In the genomic region with DNA sequence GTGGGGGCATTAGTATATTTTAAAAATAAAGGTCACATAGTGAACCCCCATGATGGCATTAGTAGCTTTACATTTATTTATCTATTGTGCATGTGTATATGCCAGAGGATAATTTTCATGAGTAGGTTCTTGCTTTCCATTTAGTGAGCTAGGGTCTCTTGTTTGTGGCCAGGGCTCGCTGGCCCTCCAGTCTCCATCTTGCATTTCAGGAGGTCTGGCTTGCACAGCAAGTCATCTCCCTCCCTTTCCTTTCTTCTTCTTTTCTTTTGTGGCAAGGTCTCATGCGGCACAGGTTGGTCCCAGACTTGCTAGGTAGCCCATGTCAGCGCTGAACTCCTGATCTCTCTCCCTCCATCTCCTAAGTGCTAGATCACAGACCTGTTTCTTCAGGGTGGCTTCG, we compare ENCODE assay signal across 8 mouse cellular contexts. TPM values are rescaled to one million over a fixed set of nuclear protein-coding genes. Genes with fewer than 3 reads are reported as not detected.
DNase-seq lines count a peak whose midpoint lies in the region; ATAC-seq lines count a peak whose summit lies in the region.

No protein-coding gene starts in this region.

- no peaks in the 10 kb centered on the region for H3K36me3 ChIP-seq in kidney, embryonic 16.5 days (ENCODE audit: insufficient read depth, low read length)
- H3K36me3 ChIP-seq in heart, embryonic 16.5 days (ENCODE audit: control insufficient read depth, insufficient read depth) = no peaks in the 10 kb centered on the region
- no peaks in the 10 kb centered on the region for H3K36me3 ChIP-seq in midbrain, embryonic 13.5 days

- H3K9me3 ChIP-seq in kidney, embryonic 16.5 days (ENCODE audit: low read length) = no peaks in the 10 kb centered on the region
- H3K9me3 ChIP-seq in heart, embryonic 16.5 days (replicated peaks; ENCODE audit: control insufficient read depth, low read length) = no peaks in the 10 kb centered on the region
- no peaks in the 10 kb centered on the region for H3K9me3 ChIP-seq in midbrain, embryonic 13.5 days

- H3K4me1 ChIP-seq in kidney, embryonic 16.5 days (ENCODE audit: insufficient read depth, low read length) = peaks cover 9% of the 10 kb centered on the region
- peaks cover 10% of the 10 kb centered on the region for H3K4me1 ChIP-seq in heart, embryonic 16.5 days (ENCODE audit: control insufficient read depth, insufficient read depth, low read length)
- H3K4me1 ChIP-seq in midbrain, embryonic 13.5 days (replicated peaks) = peaks cover 16% of the 10 kb centered on the region

- peak overlapping the region; percentile 75 for H3K4me3 ChIP-seq in kidney, embryonic 16.5 days (ENCODE audit: low read length)
- peak overlapping the region; percentile 92 for H3K4me3 ChIP-seq in heart, embryonic 16.5 days (ENCODE audit: low read length)
- H3K4me3 ChIP-seq in midbrain, embryonic 13.5 days (replicated peaks) = peak overlapping the region; percentile 88

- H3K27ac ChIP-seq in kidney, embryonic 16.5 days (ENCODE audit: low read length) = no peak overlapping the region
- no peak overlapping the region for H3K27ac ChIP-seq in heart, embryonic 16.5 days (ENCODE audit: low read length)
- H3K27ac ChIP-seq in midbrain, embryonic 13.5 days = peak overlapping the region; percentile 95; the same call in 1 of the 2 replicates

- WGBS in kidney, embryonic 16.5 days = 25% methylated on average over 4 of the region's 4 CpGs
- WGBS in heart, embryonic 16.5 days = 29% methylated on average over 4 of the region's 4 CpGs
- WGBS in midbrain, embryonic 13.5 days = 25% methylated on average over 4 of the region's 4 CpGs

- H3K27me3 ChIP-seq in kidney, embryonic 16.5 days (ENCODE audit: insufficient read depth, low read length) = no peaks in the 10 kb centered on the region
- H3K27me3 ChIP-seq in heart, embryonic 16.5 days (ENCODE audit: control insufficient read depth, insufficient read depth, low read length) = no peaks in the 10 kb centered on the region
- H3K27me3 ChIP-seq in midbrain, embryonic 13.5 days = no peaks in the 10 kb centered on the region

- no peak for ATAC-seq in kidney, embryonic 16.5 days (ENCODE audit: low FRiP score, low TSS enrichment)
- no peak for ATAC-seq in heart, embryonic 16.5 days (replicated peaks; ENCODE audit: extremely low read depth, insufficient read depth, low FRiP score)
- no peak for ATAC-seq in midbrain, embryonic 13.5 days

- peak overlapping the region; percentile 52 for H3K4me2 ChIP-seq in kidney, embryonic 16.5 days (replicated peaks; ENCODE audit: low read depth, low read length)
- peak overlapping the region; percentile 74 for H3K4me2 ChIP-seq in heart, embryonic 16.5 days (ENCODE audit: low read depth, low read length)
- H3K4me2 ChIP-seq in midbrain, embryonic 13.5 days (replicated peaks) = peak overlapping the region; percentile 66

- peak overlapping the region; percentile 56 for H3K9ac ChIP-seq in kidney, embryonic 16.5 days (replicated peaks; ENCODE audit: low read length)
- H3K9ac ChIP-seq in heart, embryonic 16.5 days (ENCODE audit: low read length) = peak overlapping the region; percentile 81
- H3K9ac ChIP-seq in midbrain, embryonic 13.5 days (replicated peaks) = peak overlapping the region; percentile 61

- DNase-seq in kidney, postnatal 10 days = no peak
- DNase-seq in brain, adult 2 months (ENCODE audit: low read depth, low spot score) = peak; percentile 17
- no peak for DNase-seq in gastrocnemius, adult 18-20 months (ENCODE audit: low spot score)
- DNase-seq in left cerebral cortex, postnatal 10 days (ENCODE audit: extremely low spot score in 1 of 2, low spot score in 2 of 2) = no peak
- DNase-seq in layer of hippocampus, postnatal 25 days (ENCODE audit: extremely low spot score in 1 of 2, low spot score in 1 of 2) = no peak

- intact Hi-C loops in left cerebral cortex, postnatal 10 days (cut with DNase I) = no loop called here

RNA-seq across cellular contexts. Expression of gene Nbeal1, which starts 1.0 kb away (rescaled TPM):
- 6.4 and 9.2 TPM in 2 replicates for polyA plus RNA-seq in kidney, embryonic 16.5 days (2015; fragmentation: Nextera tagmentation; extraction: Ambion mirVana)
- polyA plus RNA-seq in heart, embryonic 16.5 days (2015; fragmentation: Nextera tagmentation; extraction: Ambion mirVana) = 6.4 and 8.1 TPM in 2 replicates
- 9.4 and 10.3 TPM in 2 replicates for polyA plus RNA-seq in midbrain, embryonic 13.5 days (2015; fragmentation: Nextera tagmentation; extraction: Ambion mirVana)
- total RNA-seq in gastrocnemius, adult 18-20 months (2021) = 10 to 100 TPM; 23.7 to 24.0 TPM
- total RNA-seq in left cerebral cortex, postnatal 10 days (2021) = 10 to 100 TPM; 15.5 to 19.0 TPM
- 10 to 100 TPM; 17.0 to 21.1 TPM for total RNA-seq in layer of hippocampus, postnatal 25 days (2021)
